Mouse (Mus musculus) E14TG2a.4 (cell line): ENCODE data around the gene Greb1.

Experiments
- CTCF ChIP-seq: conservative IDR thresholded peaks from 2 replicates; pipeline ENCODE4 v1.5.1; 2014; ENCODE audit warnings: low read length
- NANOG ChIP-seq: IDR thresholded peaks from 2 replicates; pipeline ENCODE4 v1.6.1; 2014; ENCODE audit warnings: borderline replicate concordance, low read length, mixed read lengths
- POU5F1 ChIP-seq: IDR thresholded peaks from 2 replicates; pipeline ENCODE4 v1.6.1; 2014; ENCODE audit warnings: low read length, borderline replicate concordance

DNA sequence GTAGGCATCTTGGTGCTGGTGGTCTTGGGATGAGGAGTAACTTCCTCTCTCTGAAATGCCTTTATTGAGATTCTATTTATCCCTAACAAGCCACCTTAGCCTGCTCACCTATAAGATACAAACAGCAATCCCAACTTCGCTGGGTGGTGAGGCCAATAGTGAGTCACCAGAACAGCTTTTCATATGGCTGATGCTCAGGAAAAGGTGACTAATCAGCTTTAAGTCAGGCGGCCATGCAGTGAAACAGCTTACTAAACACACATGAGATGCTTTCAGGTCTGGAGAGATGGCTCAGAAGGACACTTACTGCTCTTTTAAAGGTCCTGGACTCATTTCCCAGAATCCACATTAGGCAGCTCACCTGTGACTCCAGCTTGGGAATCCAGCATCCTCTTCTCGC, 4.9 kb downstream of the Greb1 start:
- TF ChIP-seq POU5F1: no peak
- TF ChIP-seq CTCF: no peak
- TF ChIP-seq NANOG: no peak
